Mouse (Mus musculus): ENCODE data around the gene Creld2. TPM values are rescaled to one million over a fixed set of nuclear protein-coding genes. Genes with fewer than 3 reads are reported as not detected.

Gene Creld2
- polyA plus RNA-seq, 1 experiment from 2014 or later = 97.9 TPM

GRCm38 (mm10) chr15:88854119-88854968 is 34.9 kb downstream of the Creld2 start:
- Histone ChIP-seq H3K27ac (ENCODE audit: low read depth) (peak overlapping the region; percentile 65; the same call in 1 of the 2 replicates), H3K36me3 (ENCODE audit: insufficient read depth) (no peaks in the 10 kb centered on the region), H3K27me3 (ENCODE audit: insufficient read depth, low read length) (no peaks in the 10 kb centered on the region), H3K4me1 (ENCODE audit: insufficient read depth) (peaks cover 23% of the 10 kb centered on the region), H3K4me2 (0 out of 2 replicates have a peak overlapping the region, but pooled peaks have one; percentile 7), H3K4me3 (ENCODE audit: low read depth, low read length) (no peak overlapping the region), H3K9ac (no peak overlapping the region), H3K9me3 (ENCODE audit: low read depth, low read length) (no peaks in the 10 kb centered on the region)
- 35% methylated on average over 6 of the region's 6 CpGs for WGBS
- DNase-seq (peak; percentile 62), ATAC-seq (ENCODE audit: insufficient read depth) (peak; percentile 25; the same call in 1 of the 2 replicates)
- TF ChIP-seq CTCF (IDR thresholded peaks at IDR 0.05; ENCODE audit: low read depth) = no peak

- TF ChIP-seq CTCF (IDR thresholded peaks at IDR 0.05; ENCODE audit: low read depth) = no peak
- Histone ChIP-seq H3K27me3 (ENCODE audit: insufficient read depth, low read length) (no peaks in the 10 kb centered on the region), H3K9ac (no peak overlapping the region), H3K36me3 (ENCODE audit: insufficient read depth) (no peaks in the 10 kb centered on the region), H3K27ac (ENCODE audit: low read depth) (peak overlapping the region; percentile 48; the same call in 1 of the 2 replicates), H3K4me2 (0 out of 2 replicates have a peak overlapping the region, but pooled peaks have one; percentile 7), H3K9me3 (ENCODE audit: low read depth, low read length) (no peaks in the 10 kb centered on the region), H3K4me1 (ENCODE audit: insufficient read depth) (peaks cover 23% of the 10 kb centered on the region), H3K4me3 (ENCODE audit: low read depth, low read length) (no peak overlapping the region)
- 59% methylated on average over 15 of the region's 15 CpGs for WGBS
- DNase-seq = no peak
- ATAC-seq (ENCODE audit: insufficient read depth) = no peak
Observed at GRCm38 (mm10) chr15:88854969-88855830, 35.8 kb downstream of the Creld2 start.

- Histone ChIP-seq H3K36me3 (ENCODE audit: insufficient read depth) (no peaks in the 10 kb centered on the region), H3K9me3 (ENCODE audit: low read depth, low read length) (no peaks in the 10 kb centered on the region), H3K27ac (ENCODE audit: low read depth) (no peak overlapping the region), H3K9ac (no peak overlapping the region), H3K4me3 (ENCODE audit: low read depth, low read length) (no peak overlapping the region), H3K4me1 (ENCODE audit: insufficient read depth) (peaks cover 17% of the 10 kb centered on the region), H3K27me3 (ENCODE audit: insufficient read depth, low read length) (no peaks in the 10 kb centered on the region), H3K4me2 (no peak overlapping the region)
- 72% methylated on average over 6 of the region's 6 CpGs for WGBS
- DNase-seq (no peak), ATAC-seq (ENCODE audit: insufficient read depth) (no peak)
- no peak for TF ChIP-seq CTCF (IDR thresholded peaks at IDR 0.05; ENCODE audit: low read depth)
Observed at GRCm38 (mm10) chr15:88855896-88856417, 36.5 kb downstream of the Creld2 start.

- Histone ChIP-seq H3K9me3 (ENCODE audit: low read depth, low read length) (no peaks in the 10 kb centered on the region), H3K9ac (no peak overlapping the region), H3K4me2 (no peak overlapping the region), H3K4me1 (ENCODE audit: insufficient read depth) (peaks cover 20% of the 10 kb centered on the region), H3K4me3 (ENCODE audit: low read depth, low read length) (no peak overlapping the region), H3K27me3 (ENCODE audit: insufficient read depth, low read length) (no peaks in the 10 kb centered on the region), H3K27ac (ENCODE audit: low read depth) (no peak overlapping the region), H3K36me3 (ENCODE audit: insufficient read depth) (no peaks in the 10 kb centered on the region)
- 80% methylated on average over 5 of the region's 5 CpGs for WGBS
- ATAC-seq (ENCODE audit: insufficient read depth) (no peak), DNase-seq (no peak)
- no peak for TF ChIP-seq CTCF (IDR thresholded peaks at IDR 0.05; ENCODE audit: low read depth)
Observed at GRCm38 (mm10) chr15:88856613-88857012, 37.2 kb downstream of the Creld2 start.

GRCm38 (mm10) chr15:88857361-88857760 is 37.9 kb downstream of the Creld2 start:
- Histone ChIP-seq H3K27ac (ENCODE audit: low read depth) (no peak overlapping the region), H3K4me1 (ENCODE audit: insufficient read depth) (peaks cover 21% of the 10 kb centered on the region), H3K9me3 (ENCODE audit: low read depth, low read length) (no peaks in the 10 kb centered on the region), H3K27me3 (ENCODE audit: insufficient read depth, low read length) (no peaks in the 10 kb centered on the region), H3K36me3 (ENCODE audit: insufficient read depth) (no peaks in the 10 kb centered on the region), H3K4me3 (ENCODE audit: low read depth, low read length) (no peak overlapping the region), H3K9ac (no peak overlapping the region), H3K4me2 (no peak overlapping the region)
- TF ChIP-seq CTCF (IDR thresholded peaks at IDR 0.05; ENCODE audit: low read depth) = no peak
- no peak for ATAC-seq (ENCODE audit: insufficient read depth)
- WGBS = 89% methylated on average over 7 of the region's 7 CpGs
- no peak for DNase-seq

- H3K4me3 ChIP-seq (ENCODE audit: low read depth, low read length) = no peak overlapping the region
- H3K9ac ChIP-seq = no peak overlapping the region
- no peaks in the 10 kb centered on the region for H3K27me3 ChIP-seq (ENCODE audit: insufficient read depth, low read length)
- WGBS = 81% methylated on average over 3 of the region's 3 CpGs
- no peak for DNase-seq
- no peaks in the 10 kb centered on the region for H3K9me3 ChIP-seq (ENCODE audit: low read depth, low read length)
- H3K36me3 ChIP-seq (ENCODE audit: insufficient read depth) = no peaks in the 10 kb centered on the region
- 0 out of 2 replicates have a peak overlapping the region, but pooled peaks have one; percentile 30 for H3K27ac ChIP-seq (ENCODE audit: low read depth)
- no peak for ATAC-seq (ENCODE audit: insufficient read depth)
- TF ChIP-seq CTCF (IDR thresholded peaks at IDR 0.05; ENCODE audit: low read depth) = no peak
- peaks cover 21% of the 10 kb centered on the region for H3K4me1 ChIP-seq (ENCODE audit: insufficient read depth)
- H3K4me2 ChIP-seq = no peak overlapping the region
Observed at GRCm38 (mm10) chr15:88858141-88858541, 38.7 kb downstream of the Creld2 start.
